Mouse (Mus musculus): ENCODE data around the gene Capn9. TPM values are rescaled to one million over a fixed set of nuclear protein-coding genes. Genes with fewer than 3 reads are reported as not detected.

The Capn9 gene
- total RNA-seq, 2 experiments from 2014 or later: not detected

Other genes with a start within 250 kb of the Capn9 start
- gene Pgbd5, start 136.5 kb upstream of the Capn9 start, total RNA-seq (2021): under 1 TPM; 0.15 to 0.25 TPM
- gene Cog2, start 55.3 kb upstream of the Capn9 start, total RNA-seq (2021): 10 to 100 TPM; 13.5 to 18.1 TPM
- 10 to 100 TPM in 1 of 2 experiments, 1 to 10 TPM in 1; 9.9 to 10.9 TPM for gene Agt, start 6.4 kb upstream of the Capn9 start, total RNA-seq (2021)
- gene 2310022B05Rik, start 87.3 kb downstream of the Capn9 start, total RNA-seq (2021): 10 to 100 TPM in 1 of 2 experiments, 1 to 10 TPM in 1; 9.9 to 12.1 TPM
- 10 to 100 TPM; 15.6 to 18.5 TPM for gene Ttc13, start 145.9 kb downstream of the Capn9 start, total RNA-seq (2021)
- gene Arv1, start 146.0 kb downstream of the Capn9 start, total RNA-seq (2021): 1 to 10 TPM; 2.2 to 2.9 TPM
- under 1 TPM; 0.37 to 0.64 TPM for gene Fam89a, start 175.7 kb downstream of the Capn9 start, total RNA-seq (2021)
- gene Trim67, start 217.0 kb downstream of the Capn9 start, total RNA-seq (2021): under 1 TPM; 0.05 to 0.35 TPM

Data from gastrocnemius, postnatal 36 days (tissue).